Mouse (Mus musculus): ENCODE data around the gene Slc5a3. TPM values are rescaled to one million over a fixed set of nuclear protein-coding genes. Genes with fewer than 3 reads are reported as not detected.

Slc5a3 gene
- 10 to 100 TPM; 28.5 to 51.7 (median 35.6) TPM for total RNA-seq (2022)

DNA sequence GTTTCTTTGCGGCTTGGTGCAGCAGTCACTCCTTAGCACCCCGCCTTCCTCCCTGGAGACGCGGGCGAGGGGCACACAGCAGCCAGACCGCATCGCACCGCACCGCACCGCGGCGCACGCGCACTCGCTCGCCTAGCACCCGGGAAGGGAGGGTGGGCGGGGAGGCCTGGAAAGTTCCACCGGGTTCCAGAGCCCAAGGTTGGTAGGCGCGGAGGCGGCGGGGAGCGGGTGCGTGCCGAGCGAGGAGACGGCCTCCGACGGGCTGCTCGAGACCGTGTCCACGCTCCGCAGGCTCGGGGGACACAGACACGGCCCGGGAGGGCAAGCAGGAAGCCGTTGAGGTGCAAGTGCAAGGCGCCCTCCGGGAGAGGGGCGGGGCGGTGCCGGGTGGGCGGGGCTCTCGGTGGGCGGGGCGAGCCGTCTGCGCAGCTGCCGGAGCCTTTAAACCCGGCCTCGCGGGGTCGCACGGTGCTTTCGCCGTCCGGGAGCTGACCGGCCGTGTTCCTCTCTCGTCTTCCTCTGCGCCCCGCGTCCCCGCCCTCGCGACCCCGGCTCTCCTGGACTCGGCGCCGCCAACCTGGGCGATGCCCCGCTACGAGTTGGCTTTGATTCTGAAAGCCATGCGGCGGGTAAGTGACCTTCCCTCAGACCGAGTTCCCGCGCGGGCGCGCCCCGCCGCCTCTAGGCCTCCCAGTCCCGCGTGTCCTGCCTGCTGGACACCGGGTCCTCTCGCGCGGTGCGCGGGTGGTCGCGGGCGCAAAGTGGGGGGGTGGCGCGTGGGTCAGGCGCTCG, at the start of gene Slc5a3, which contains the start of the genes Mrps6 and Gm49711:
TSS of gene Slc5a3 (plus strand) at position 471 of the 792 bp plus-strand sequence.
TSS of gene Mrps6 (plus strand) at position 419 of the 792 bp plus-strand sequence.
TSS of gene Gm49711 (plus strand) at position 465 of the 792 bp plus-strand sequence.
- peak; percentile 74 for DNase-seq

- no peak for DNase-seq
Observed at GRCm38 (mm10) chr16:92009586-92009985, 48.5 kb upstream of the Slc5a3 start.

DNA sequence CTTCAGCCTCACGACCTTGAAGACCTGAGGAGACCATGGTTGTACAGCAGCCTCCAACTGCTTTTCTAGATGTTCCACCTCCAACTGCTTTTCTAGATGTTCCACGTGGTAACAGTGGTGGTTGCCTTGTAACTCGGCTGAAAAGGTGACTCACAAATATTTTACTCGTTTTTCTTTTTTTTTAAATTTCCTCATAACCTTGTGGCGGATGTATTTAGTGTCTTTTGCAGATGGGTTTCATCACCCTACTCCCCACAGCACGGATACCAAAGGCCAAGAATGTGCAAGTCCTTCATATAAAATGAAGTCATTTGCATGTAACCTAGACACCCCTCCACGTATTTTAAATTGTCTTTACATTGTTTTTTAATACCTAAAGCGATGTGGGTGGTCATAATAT, 41.3 kb upstream of the Slc5a3 start:
- no peak for DNase-seq

GRCm38 (mm10) chr16:92019141-92020118, 38.7 kb upstream of the Slc5a3 start:
- peak; percentile 13 for DNase-seq

- no peak for DNase-seq
Observed at GRCm38 (mm10) chr16:92021656-92022400, 36.3 kb upstream of the Slc5a3 start.

DNA sequence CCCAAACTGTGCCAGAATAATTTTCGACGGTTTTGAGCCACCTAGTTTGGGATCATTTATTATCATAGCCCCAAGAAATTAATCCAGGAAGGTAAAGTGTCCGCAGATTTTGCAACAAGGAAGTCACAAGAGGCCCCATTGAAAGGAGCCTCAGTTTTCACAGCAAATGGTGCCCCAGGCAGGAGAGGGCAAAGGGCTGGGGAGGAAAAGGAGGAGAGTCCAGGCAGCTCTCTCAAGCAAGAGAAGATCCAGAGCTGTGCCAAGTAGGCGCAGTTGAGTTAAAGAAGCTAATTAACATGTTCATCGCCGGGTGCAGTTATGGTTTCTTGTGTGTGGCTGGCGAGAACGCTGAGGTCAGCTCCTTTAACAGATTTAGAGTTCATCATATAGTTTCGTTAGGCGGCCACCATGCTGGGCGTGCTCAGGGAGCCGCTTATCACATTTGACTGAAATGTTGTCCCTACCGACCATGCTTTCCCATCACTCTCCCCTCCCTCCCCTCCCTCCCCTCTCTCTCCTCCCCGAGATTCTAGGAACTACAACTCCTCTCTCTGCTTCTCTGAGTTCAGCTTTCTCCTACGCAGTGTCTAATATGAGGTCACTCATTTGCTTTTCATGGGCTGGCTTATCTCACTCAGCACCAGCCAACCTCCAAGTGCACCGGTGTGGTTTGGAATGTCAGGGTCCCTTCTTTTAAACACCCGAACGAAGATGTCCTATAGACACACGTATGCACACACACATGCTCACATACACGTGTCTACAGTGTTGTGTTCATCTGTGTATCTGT, 35.4 kb upstream of the Slc5a3 start:
- no peak for DNase-seq

DNA sequence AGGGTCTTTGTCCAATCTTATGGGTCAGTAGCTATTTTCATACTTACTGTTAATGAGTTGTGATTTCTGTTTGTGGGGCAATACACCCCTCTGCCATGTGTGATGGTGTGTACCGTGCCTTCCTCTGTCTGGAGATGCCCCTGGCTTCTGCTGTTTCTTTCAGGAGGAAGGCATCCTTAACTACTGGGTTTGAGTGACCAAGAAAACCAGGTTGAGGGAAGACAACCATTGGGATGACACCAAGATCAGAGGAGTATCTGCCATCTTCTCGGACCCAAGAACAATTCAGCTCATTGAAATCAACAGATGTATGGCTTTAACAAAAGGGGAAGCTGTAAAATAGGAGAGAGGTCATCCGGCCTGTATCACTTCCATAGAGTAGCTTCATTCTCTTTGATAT, 24.8 kb upstream of the Slc5a3 start:
- no peak for DNase-seq

DNA sequence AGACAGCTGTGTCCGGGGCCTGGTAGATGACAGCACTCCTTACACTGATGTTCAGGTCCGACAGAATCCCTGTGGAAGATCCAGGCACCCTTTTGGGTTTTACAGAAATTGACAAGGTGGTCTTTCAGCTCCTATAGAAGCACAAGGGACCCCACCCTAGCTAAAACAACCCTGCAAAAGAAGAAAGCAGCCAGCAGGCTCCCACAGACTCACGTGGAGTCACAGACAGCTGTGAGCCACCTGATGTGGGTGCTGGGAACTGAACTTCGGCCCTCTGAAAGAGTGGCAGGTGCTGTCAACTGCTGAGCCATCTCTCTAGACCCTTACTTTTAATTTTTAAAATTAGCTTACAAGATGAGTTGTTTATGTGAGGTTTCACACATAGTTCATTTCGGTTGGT, 23.4 kb upstream of the Slc5a3 start:
- DNase-seq = no peak

GRCm38 (mm10) chr16:92036701-92037100, 21.4 kb upstream of the Slc5a3 start:
- DNase-seq = no peak

DNA sequence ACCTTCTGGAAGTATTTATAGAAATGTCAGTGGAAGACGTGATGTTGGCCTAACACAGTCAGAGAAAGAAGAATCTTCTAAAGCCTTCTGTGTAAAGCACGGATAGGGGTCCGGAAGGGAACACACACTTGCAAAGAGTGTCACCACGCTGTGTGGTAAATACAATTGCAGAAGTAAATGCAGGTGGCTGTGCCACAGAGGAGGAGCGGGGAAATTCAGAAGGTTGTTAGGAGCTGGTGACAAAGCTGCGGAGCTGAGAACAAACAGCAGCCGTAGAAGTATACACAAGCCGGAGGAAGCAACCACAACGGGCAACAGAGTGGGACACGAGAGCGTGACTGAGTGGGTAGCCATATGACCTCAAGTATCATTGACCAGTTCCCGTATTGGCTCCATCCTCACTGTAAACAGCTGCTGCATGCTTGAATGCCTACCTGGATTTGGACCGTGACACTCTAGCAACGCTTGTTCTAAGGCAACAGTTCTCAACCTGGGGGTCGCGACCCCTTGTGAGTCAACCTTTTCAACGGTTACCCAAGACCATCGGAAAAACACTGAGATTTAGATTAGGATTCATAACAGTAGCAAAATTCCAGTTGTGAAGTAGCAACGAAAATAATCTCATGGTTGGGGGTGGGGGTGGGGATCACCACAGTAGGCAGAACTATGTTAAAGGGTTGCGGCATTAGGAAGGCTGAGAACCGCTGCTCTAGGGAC, 20.1 kb upstream of the Slc5a3 start:
- no peak for DNase-seq

GRCm38 (mm10) chr16:92039421-92039820, 18.7 kb upstream of the Slc5a3 start:
- no peak for DNase-seq

- DNase-seq = no peak
Observed at GRCm38 (mm10) chr16:92039966-92040365, 18.2 kb upstream of the Slc5a3 start.

DNA sequence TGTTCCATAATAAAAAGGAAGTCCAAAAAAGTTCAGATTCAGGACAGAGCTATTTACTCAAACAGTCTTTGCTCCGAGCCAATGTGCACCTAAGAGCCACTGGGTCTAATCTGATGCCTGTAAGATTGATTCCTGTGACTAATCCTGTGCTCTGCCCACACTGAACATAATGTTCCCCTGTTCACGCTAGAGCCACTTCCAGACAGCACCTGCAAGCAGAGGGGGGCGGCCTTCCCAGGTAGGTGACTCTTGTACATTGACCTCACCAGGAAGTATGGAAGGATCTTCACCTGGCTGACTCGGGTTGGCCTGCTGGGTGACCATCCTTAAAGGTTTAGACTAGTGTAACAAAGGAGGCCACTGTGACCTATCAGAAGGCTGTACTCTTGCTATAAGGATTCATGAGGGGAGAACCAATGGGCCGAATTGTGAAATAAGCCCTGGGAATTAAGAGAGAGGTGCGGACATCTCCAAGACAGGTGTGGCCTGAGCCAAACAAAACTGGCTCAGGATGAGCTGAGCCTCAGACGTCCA, 6.3 kb upstream of the Slc5a3 start:
- no peak for DNase-seq

DNA sequence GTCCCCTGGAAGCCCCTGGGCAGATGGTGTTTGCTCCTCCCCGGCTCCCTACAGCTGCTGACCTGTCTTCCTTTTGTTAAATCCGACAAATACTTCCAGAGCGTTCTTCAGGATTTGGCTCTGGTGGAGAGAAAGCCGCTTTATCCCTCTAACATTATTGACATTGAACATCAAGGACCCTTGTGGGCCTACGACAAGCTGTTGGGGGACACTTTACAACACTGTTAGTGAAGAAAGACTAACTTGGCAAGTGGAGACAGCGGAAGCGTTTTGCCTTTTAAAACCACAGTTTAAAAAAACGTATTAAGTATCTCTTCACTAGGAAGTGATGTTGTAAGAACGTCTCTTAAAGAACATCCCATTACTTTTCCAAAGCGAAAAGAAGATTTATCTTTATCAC, 5.6 kb upstream of the Slc5a3 start:
- no peak for DNase-seq

DNA sequence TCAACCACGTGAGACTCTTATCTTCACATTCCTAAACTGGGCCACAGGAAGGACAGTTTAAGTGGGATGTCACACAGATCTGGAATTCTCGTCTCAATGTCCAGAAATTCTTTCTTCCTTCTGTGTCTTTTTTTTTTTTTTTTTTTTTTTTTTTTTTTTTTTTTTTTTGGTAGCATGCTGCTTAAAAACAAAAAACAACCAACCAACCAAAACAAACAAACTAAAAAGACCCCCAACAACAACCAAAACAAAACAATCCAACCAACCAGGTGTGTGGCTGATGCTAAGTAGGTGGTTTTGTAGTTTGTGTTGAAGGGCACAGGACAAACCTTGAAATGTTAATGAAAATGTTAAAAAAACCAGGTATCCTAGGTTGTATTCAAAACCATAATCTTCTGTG, 1.4 kb upstream of the Slc5a3 start:
- no peak for DNase-seq

DNA sequence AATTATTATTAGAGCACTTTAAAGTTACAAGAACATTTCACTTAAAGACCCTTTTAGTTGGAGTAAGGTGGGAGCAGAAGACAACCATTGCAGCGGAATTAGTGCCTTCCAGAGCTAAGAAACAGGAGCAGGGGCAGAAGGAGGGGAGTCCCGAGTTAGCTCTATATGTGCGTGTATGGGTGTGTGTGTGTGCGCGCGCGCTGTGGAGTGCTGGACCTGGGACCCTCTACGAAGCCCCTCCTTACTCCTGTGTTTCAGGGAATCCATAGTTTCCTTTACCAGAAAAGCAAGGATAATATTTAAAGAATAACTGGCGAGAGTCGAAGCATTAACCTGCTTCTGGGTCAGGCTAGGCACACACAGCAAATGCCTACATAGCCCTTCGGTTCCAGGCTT, 668 bp upstream of the Slc5a3 start:
- peak; percentile 6 for DNase-seq

DNA sequence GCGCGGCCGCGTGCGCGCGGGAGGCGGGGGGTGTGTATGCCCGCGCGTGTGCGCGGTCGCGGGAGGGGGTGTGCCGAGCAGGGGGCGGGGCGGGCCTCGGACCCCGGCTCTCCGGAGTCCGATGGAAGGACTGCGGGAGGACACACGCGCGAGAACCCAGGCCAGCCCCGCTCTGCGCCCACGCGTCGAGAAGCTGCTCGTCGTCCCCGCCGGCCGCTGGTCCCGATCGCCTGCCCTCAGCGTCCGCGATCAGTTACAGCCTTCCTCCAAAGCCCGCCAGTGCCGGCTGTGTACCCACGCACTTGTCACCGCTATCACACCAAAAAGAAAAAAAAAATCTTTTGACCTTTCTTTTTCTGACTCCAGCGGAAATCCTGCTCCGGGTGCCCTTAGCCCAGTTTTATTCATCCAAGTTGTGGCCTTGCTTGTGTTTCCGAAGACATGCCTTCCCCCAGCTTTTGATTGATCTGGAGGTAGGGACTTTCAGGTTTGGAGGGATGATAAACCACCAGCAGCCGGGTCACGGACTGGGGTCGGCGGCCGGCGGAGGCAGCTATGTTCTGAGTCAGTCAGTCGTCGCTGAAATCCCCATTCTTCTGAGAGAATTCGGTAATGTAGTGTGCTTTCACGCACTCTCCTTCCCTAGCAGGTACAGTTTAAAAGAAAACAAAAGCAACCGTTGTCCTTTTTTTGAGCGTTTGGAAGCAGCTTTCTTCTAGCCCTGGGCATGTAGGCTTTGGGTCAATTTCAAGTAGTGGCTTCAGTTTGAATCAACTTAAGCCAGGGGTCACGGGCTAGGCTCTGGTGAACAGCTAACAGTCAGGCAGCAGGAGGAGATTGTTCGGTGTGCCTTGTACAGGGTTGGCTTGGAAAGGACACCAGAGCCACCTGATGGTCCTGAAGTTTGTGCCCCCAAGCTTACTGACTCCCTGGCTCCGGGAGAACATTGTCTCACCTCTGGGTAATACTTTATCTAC, 810 bp downstream of the Slc5a3 start:
- peak; percentile 34 for DNase-seq

GRCm38 (mm10) chr16:92060213-92060612, 2.1 kb downstream of the Slc5a3 start:
- DNase-seq = no peak

DNA sequence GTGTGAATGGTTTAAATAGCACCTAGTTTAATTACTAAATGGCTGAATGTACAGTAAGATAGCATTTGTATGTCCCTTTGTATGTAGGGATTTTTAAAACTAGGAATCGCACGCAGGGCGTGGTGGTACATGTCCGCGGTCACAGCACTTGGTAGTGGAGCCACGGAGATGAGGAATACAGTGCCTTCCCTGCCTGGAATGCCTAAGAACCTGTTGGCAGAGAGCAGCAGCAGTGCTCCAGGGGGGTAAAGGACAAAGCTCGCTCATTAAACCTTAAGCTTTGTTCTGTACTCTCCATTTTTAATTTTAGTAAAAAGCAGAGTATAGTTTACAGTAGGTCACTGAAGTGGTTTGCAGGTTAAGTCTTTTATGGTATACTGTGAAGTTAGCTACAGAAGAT, 3.5 kb downstream of the Slc5a3 start:
- no peak for DNase-seq

Measured in adrenal gland, adult 8-10 months (tissue).